Mouse (Mus musculus): ENCODE results near the gene Sp6. TPM values are rescaled to one million over a fixed set of nuclear protein-coding genes. Genes with fewer than 3 reads are reported as not detected.
A peak's percentile ranks its signal among the peaks of the same experiment; 100 is the strongest.

The Sp6 gene
- polyA plus RNA-seq, 1 experiment from 2014 or later: not detected

GRCm38 (mm10) chr11:97038881-97039280 is 25.7 kb downstream of the Sp6 start:
- peaks cover 9% of the 10 kb centered on the region for H3K36me3 ChIP-seq (ENCODE audit: control insufficient read depth, insufficient read depth, low read length)
- H3K4me3 ChIP-seq (ENCODE audit: control insufficient read depth in 1 of 2, insufficient read depth in 1 of 2, low read depth in 1 of 2, low read length in 2 of 2): no peak overlapping the region
- no peaks in the 10 kb centered on the region for H3K27me3 ChIP-seq (ENCODE audit: control insufficient read depth, insufficient read depth, low read length)
- H3K9me3 ChIP-seq (ENCODE audit: control insufficient read depth, low read length): no peaks in the 10 kb centered on the region
- WGBS: 45% methylated on average over 7 of the region's 7 CpGs
- no peak for ATAC-seq (ENCODE audit: insufficient number of reproducible peaks, insufficient read depth, low FRiP score, low read depth)
- no peak overlapping the region for H3K4me2 ChIP-seq (ENCODE audit: low read length)
- no peak overlapping the region for H3K27ac ChIP-seq (replicated peaks in 1 of 2; ENCODE audit: control insufficient read depth in 1 of 2, insufficient read depth in 1 of 2, low read depth in 2 of 2, low read length in 2 of 2)
- peaks cover 5 to 9% of the 10 kb centered on the region in 2 experiments for H3K4me1 ChIP-seq (ENCODE audit: control insufficient read depth in 2 of 2, insufficient read depth in 2 of 2, low read length in 2 of 2)
- H3K9ac ChIP-seq (ENCODE audit: low read length): no peak overlapping the region

- Histone ChIP-seq H3K4me1 (ENCODE audit: control insufficient read depth in 2 of 2, insufficient read depth in 2 of 2, low read length in 2 of 2) (peaks cover 5 to 9% of the 10 kb centered on the region in 2 experiments), H3K4me3 (ENCODE audit: control insufficient read depth in 1 of 2, insufficient read depth in 1 of 2, low read depth in 1 of 2, low read length in 2 of 2) (peak overlapping the region; percentile 54 to 90), H3K27me3 (ENCODE audit: control insufficient read depth, insufficient read depth, low read length) (no peaks in the 10 kb centered on the region), H3K9me3 (ENCODE audit: control insufficient read depth, low read length) (no peaks in the 10 kb centered on the region), H3K36me3 (ENCODE audit: control insufficient read depth, insufficient read depth, low read length) (peaks cover 16% of the 10 kb centered on the region), H3K9ac (ENCODE audit: low read length) (peak overlapping the region; percentile 66), H3K4me2 (ENCODE audit: low read length) (peak overlapping the region; percentile 90), H3K27ac (replicated peaks in 1 of 2; ENCODE audit: control insufficient read depth in 1 of 2, insufficient read depth in 1 of 2, low read depth in 2 of 2, low read length in 2 of 2) (no peak overlapping the region)
- no peak for ATAC-seq (ENCODE audit: insufficient number of reproducible peaks, insufficient read depth, low FRiP score, low read depth)
- WGBS: 42% methylated on average over 12 of the region's 12 CpGs
Observed at GRCm38 (mm10) chr11:97040301-97041021, 27.3 kb downstream of the Sp6 start.

- Histone ChIP-seq H3K4me1 (ENCODE audit: control insufficient read depth in 2 of 2, insufficient read depth in 2 of 2, low read length in 2 of 2) (peaks cover 5 to 9% of the 10 kb centered on the region in 2 experiments), H3K36me3 (ENCODE audit: control insufficient read depth, insufficient read depth, low read length) (peaks cover 19% of the 10 kb centered on the region), H3K9me3 (ENCODE audit: control insufficient read depth, low read length) (no peaks in the 10 kb centered on the region), H3K4me3 (ENCODE audit: control insufficient read depth in 1 of 2, insufficient read depth in 1 of 2, low read depth in 1 of 2, low read length in 2 of 2) (peak within 1 kb of the TSS; percentile 84 to 90), H3K27ac (replicated peaks in 1 of 2; ENCODE audit: control insufficient read depth in 1 of 2, insufficient read depth in 1 of 2, low read depth in 2 of 2, low read length in 2 of 2) (peak within 1 kb of the TSS; percentile 16 to 30; a peak in 1 of 4 replicates), H3K9ac (ENCODE audit: low read length) (peak within 1 kb of the TSS; percentile 96), H3K4me2 (ENCODE audit: low read length) (peak within 1 kb of the TSS; percentile 90), H3K27me3 (ENCODE audit: control insufficient read depth, insufficient read depth, low read length) (no peaks in the 10 kb centered on the region)
- under 1% methylated on average over 48 of the region's 48 CpGs for WGBS
- peak; percentile 78 for ATAC-seq (ENCODE audit: insufficient number of reproducible peaks, insufficient read depth, low FRiP score, low read depth)
Observed at GRCm38 (mm10) chr11:97041022-97041899, 28.1 kb downstream of the Sp6 start, which contains the start of the genes Lrrc46 and Mrpl10. Gene Lrrc46 (minus strand): TSS chr11:97041407. Gene Mrpl10 (plus strand): TSS chr11:97041560.

- H3K27ac ChIP-seq (replicated peaks in 1 of 2; ENCODE audit: control insufficient read depth in 1 of 2, insufficient read depth in 1 of 2, low read depth in 2 of 2, low read length in 2 of 2): no peak overlapping the region
- no peak for ATAC-seq (ENCODE audit: insufficient number of reproducible peaks, insufficient read depth, low FRiP score, low read depth)
- peaks cover 43% of the 10 kb centered on the region for H3K36me3 ChIP-seq (ENCODE audit: control insufficient read depth, insufficient read depth, low read length)
- H3K4me1 ChIP-seq (ENCODE audit: control insufficient read depth in 2 of 2, insufficient read depth in 2 of 2, low read length in 2 of 2): peaks cover 5 to 9% of the 10 kb centered on the region in 2 experiments
- 95% methylated on average over 8 of the region's 8 CpGs for WGBS
- H3K4me3 ChIP-seq (ENCODE audit: control insufficient read depth in 1 of 2, insufficient read depth in 1 of 2, low read depth in 1 of 2, low read length in 2 of 2): no peak overlapping the region
- no peaks in the 10 kb centered on the region for H3K9me3 ChIP-seq (ENCODE audit: control insufficient read depth, low read length)
- no peaks in the 10 kb centered on the region for H3K27me3 ChIP-seq (ENCODE audit: control insufficient read depth, insufficient read depth, low read length)
- H3K4me2 ChIP-seq (ENCODE audit: low read length): no peak overlapping the region
- no peak overlapping the region for H3K9ac ChIP-seq (ENCODE audit: low read length)
Observed at GRCm38 (mm10) chr11:97044902-97045301, 31.7 kb downstream of the Sp6 start.

- peaks cover 43% of the 10 kb centered on the region for H3K36me3 ChIP-seq (ENCODE audit: control insufficient read depth, insufficient read depth, low read length)
Observed at GRCm38 (mm10) chr11:97045861-97046260, 32.7 kb downstream of the Sp6 start.

GRCm38 (mm10) chr11:97048090-97048650 is 35.0 kb downstream of the Sp6 start:
- no peaks in the 10 kb centered on the region for H3K27me3 ChIP-seq (ENCODE audit: control insufficient read depth, insufficient read depth, low read length)
- H3K9ac ChIP-seq (ENCODE audit: low read length): no peak overlapping the region
- no peak overlapping the region for H3K27ac ChIP-seq (replicated peaks in 1 of 2; ENCODE audit: control insufficient read depth in 1 of 2, insufficient read depth in 1 of 2, low read depth in 2 of 2, low read length in 2 of 2)
- H3K4me1 ChIP-seq (ENCODE audit: control insufficient read depth in 2 of 2, insufficient read depth in 2 of 2, low read length in 2 of 2): peaks cover 9 to 21% of the 10 kb centered on the region in 2 experiments; a peak in 3 of 4 replicates
- H3K4me2 ChIP-seq (ENCODE audit: low read length): no peak overlapping the region
- peaks cover 50% of the 10 kb centered on the region for H3K36me3 ChIP-seq (ENCODE audit: control insufficient read depth, insufficient read depth, low read length)
- H3K4me3 ChIP-seq (ENCODE audit: control insufficient read depth in 1 of 2, insufficient read depth in 1 of 2, low read depth in 1 of 2, low read length in 2 of 2): no peak overlapping the region
- no peak for ATAC-seq (ENCODE audit: insufficient number of reproducible peaks, insufficient read depth, low FRiP score, low read depth)
- 73% methylated on average over 8 of the region's 8 CpGs for WGBS
- H3K9me3 ChIP-seq (ENCODE audit: control insufficient read depth, low read length): no peaks in the 10 kb centered on the region

More at GRCm38 (mm10) chr11:97045861-97046260, 32.7 kb downstream of the Sp6 start:
- ATAC-seq (ENCODE audit: insufficient number of reproducible peaks, insufficient read depth, low FRiP score, low read depth): no peak
- Histone ChIP-seq H3K9ac (ENCODE audit: low read length) (no peak overlapping the region), H3K4me2 (ENCODE audit: low read length) (no peak overlapping the region), H3K27ac (replicated peaks in 1 of 2; ENCODE audit: control insufficient read depth in 1 of 2, insufficient read depth in 1 of 2, low read depth in 2 of 2, low read length in 2 of 2) (no peak overlapping the region), H3K4me1 (ENCODE audit: control insufficient read depth in 2 of 2, insufficient read depth in 2 of 2, low read length in 2 of 2) (peaks cover 9 to 15% of the 10 kb centered on the region in 2 experiments), H3K4me3 (ENCODE audit: control insufficient read depth in 1 of 2, insufficient read depth in 1 of 2, low read depth in 1 of 2, low read length in 2 of 2) (no peak overlapping the region), H3K9me3 (ENCODE audit: control insufficient read depth, low read length) (no peaks in the 10 kb centered on the region), H3K27me3 (ENCODE audit: control insufficient read depth, insufficient read depth, low read length) (no peaks in the 10 kb centered on the region)
- 78% methylated on average over 7 of the region's 7 CpGs for WGBS

- no peak overlapping the region for H3K4me3 ChIP-seq (ENCODE audit: control insufficient read depth in 1 of 2, insufficient read depth in 1 of 2, low read depth in 1 of 2, low read length in 2 of 2)
- WGBS: 71% methylated on average over 6 of the region's 6 CpGs
- H3K4me1 ChIP-seq (ENCODE audit: control insufficient read depth in 2 of 2, insufficient read depth in 2 of 2, low read length in 2 of 2): peaks cover 9 to 21% of the 10 kb centered on the region in 2 experiments; a peak in 3 of 4 replicates
- H3K27me3 ChIP-seq (ENCODE audit: control insufficient read depth, insufficient read depth, low read length): no peaks in the 10 kb centered on the region
- H3K9me3 ChIP-seq (ENCODE audit: control insufficient read depth, low read length): no peaks in the 10 kb centered on the region
- H3K36me3 ChIP-seq (ENCODE audit: control insufficient read depth, insufficient read depth, low read length): peaks cover 54% of the 10 kb centered on the region
- ATAC-seq (ENCODE audit: insufficient number of reproducible peaks, insufficient read depth, low FRiP score, low read depth): no peak
- H3K4me2 ChIP-seq (ENCODE audit: low read length): no peak overlapping the region
- no peak overlapping the region for H3K9ac ChIP-seq (ENCODE audit: low read length)
- no peak overlapping the region for H3K27ac ChIP-seq (replicated peaks in 1 of 2; ENCODE audit: control insufficient read depth in 1 of 2, insufficient read depth in 1 of 2, low read depth in 2 of 2, low read length in 2 of 2)
Observed at GRCm38 (mm10) chr11:97049492-97050085, 36.4 kb downstream of the Sp6 start.

Measured in heart, embryonic 14.5 days (tissue).